Mouse (Mus musculus) erythroblast, embryonic 14.5 days (primary cell): Measurements from ENCODE around the gene Slco4c1.

Source experiments
- GATA1 ChIP-seq: IDR thresholded peaks from 2 replicates; pipeline ENCODE4 v1.6.1; 2012; ENCODE audit warnings: low read length, inconsistent platforms, mixed read lengths
- TAL1 ChIP-seq: IDR thresholded peaks from 3 replicates; pipeline ENCODE4 v1.6.1; 2012; ENCODE audit warnings: low read length, inconsistent platforms, mixed read lengths

DNA sequence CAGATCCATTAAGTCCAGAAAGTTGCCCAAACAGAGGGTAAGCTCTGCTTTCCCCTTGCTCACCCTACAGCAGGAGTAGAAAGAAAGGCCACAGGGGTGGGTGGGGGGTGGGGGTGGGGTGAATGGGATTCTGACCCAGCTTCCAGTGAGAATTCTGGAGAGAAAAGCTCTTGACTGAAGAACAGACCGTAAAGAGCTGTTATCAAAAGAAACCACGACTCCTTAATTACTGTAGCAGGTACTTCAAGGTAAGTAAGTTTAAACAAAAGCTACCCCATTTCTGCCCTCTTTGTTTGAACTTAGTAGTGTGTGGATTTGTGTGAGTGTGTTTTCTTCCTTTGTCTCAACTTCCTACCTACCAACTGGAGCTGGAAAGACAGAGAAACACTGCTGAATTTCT lies 23.4 kb downstream of the Slco4c1 start:
- TF ChIP-seq GATA1, result no peak
- no peak for TF ChIP-seq TAL1
